ENCODE assay signal across 17 mouse cellular contexts in the genomic region with DNA sequence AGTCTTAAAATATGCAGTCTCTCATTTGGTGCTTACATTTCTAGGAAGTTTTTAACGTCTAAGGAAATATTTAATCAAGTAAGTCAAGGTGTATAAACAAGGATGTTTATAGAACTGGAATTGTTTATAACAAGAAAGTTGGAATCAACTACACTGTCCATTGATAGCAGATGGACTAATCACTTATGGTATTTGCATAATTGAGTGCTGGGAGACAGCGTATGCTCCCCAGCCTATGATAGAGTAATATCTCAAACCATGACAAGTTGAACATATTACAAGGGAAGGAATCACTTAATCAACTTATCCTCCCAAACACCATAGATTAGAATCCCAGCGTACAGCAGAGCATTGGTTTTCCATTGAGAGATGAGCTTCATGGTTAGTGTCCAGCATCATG.
"Had no signal": no experiment of that assay in that cellular context is flagged by ENCODE, and none has a peak within 500 bp of the region (broad histone marks: within the 10 kb centered on the region; RNA-seq: fewer than 3 reads in every experiment).

No protein-coding gene starts in this region.

- H3K36me3 ChIP-seq: liver, embryonic 13.5 days; liver, embryonic 15.5 days; midbrain, embryonic 13.5 days; midbrain, embryonic 15.5 days; neural tube, embryonic 12.5 days; stomach, embryonic 15.5 days had no signal

- H3K4me1 ChIP-seq: liver, embryonic 13.5 days; liver, embryonic 15.5 days; megakaryocyte, embryonic 14.5 days; midbrain, embryonic 13.5 days; midbrain, embryonic 15.5 days; neural tube, embryonic 12.5 days; stomach, embryonic 15.5 days had no signal

- H3K9ac ChIP-seq: liver, embryonic 13.5 days; liver, embryonic 15.5 days; liver, postnatal 0 days; midbrain, embryonic 13.5 days; midbrain, embryonic 15.5 days; neural tube, embryonic 12.5 days; stomach, embryonic 15.5 days had no signal

- DNase-seq: liver, embryonic 13.5 days; liver, postnatal 0 days; lung, postnatal 36 days; right cerebral cortex, postnatal 14 days; thymus, adult 2 months; thymus, postnatal 25 days; thymus, postnatal 4 days had no signal

- H3K27ac ChIP-seq: liver, embryonic 13.5 days; liver, embryonic 15.5 days; macrophage; midbrain, embryonic 13.5 days; midbrain, embryonic 15.5 days; neural tube, embryonic 12.5 days; stomach, embryonic 15.5 days; stomach, postnatal 0 days had no signal

- H3K27me3 ChIP-seq: liver, embryonic 13.5 days; liver, embryonic 15.5 days; megakaryocyte, embryonic 14.5 days; midbrain, embryonic 13.5 days; midbrain, embryonic 15.5 days; neural tube, embryonic 12.5 days; stomach, embryonic 15.5 days had no signal

- H3K9me3 ChIP-seq: liver, embryonic 13.5 days; liver, embryonic 15.5 days; midbrain, embryonic 13.5 days; midbrain, embryonic 15.5 days; neural tube, embryonic 12.5 days; stomach, embryonic 15.5 days had no signal

- ATAC-seq: liver, postnatal 0 days; midbrain, embryonic 13.5 days; midbrain, embryonic 15.5 days had no signal

- H3K4me3 ChIP-seq: liver, embryonic 13.5 days; liver, embryonic 15.5 days; megakaryocyte, embryonic 14.5 days; midbrain, embryonic 13.5 days; midbrain, embryonic 15.5 days; neural tube, embryonic 12.5 days; stomach, embryonic 15.5 days had no signal

- H3K4me2 ChIP-seq: liver, embryonic 11.5 days; liver, embryonic 13.5 days; liver, embryonic 15.5 days; midbrain, embryonic 11.5 days; midbrain, embryonic 13.5 days; midbrain, embryonic 15.5 days; neural tube, embryonic 12.5 days; stomach, embryonic 15.5 days had no signal
